Mouse (Mus musculus) telencephalon, adult 2 months (tissue): ENCODE data around the gene Wbp1l.

Source experiments
- DNase-seq: peaks from one replicate; pipeline ENCODE4 v3.0.0-alpha.2; 2011; ENCODE audit warnings: low read depth, low spot score

Wbp1l gene

DNA sequence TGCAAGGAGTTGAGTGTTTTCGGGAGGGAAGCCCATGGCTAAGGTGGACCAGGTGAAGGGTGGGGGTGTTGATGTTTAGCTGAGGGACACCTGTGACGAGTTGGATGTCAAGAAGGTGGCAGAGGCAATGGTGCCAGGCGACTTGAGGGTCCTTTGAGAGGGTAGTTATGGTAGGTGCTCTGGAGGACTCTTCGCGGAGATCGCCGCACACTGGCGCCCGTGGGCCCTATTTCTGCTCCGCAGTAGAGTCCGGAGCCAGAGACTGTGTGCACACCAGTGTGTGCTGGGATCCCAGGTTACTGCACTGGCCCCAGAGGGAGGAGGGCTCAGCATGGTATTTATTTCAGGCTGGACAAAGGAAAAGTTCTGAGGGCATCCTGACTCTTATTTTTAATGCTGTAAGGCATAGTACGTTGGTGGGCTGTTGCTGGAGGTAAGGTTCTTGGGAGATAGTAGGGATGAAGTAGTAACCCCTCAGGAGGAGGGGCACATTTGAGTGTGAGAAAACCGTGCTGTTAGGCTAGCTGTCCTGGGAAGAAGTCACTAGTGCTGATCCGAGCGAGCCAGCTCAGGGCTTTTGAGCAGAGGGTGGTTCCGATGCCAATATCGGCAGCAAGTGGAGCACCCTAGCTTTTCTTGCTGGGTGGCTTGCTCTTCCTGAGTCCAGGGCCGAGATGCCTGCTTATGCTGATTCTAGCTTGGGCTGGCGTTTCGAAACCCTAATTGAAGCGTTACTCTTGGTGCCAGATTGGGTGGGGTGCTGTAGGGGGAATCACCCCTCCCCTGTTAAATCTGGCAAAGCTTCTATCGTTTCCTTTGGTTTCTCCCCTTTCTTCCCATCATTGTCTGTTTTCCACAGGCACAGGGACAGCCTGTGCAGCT lies 732 bp downstream of the Wbp1l start:
- no peak for DNase-seq

DNA sequence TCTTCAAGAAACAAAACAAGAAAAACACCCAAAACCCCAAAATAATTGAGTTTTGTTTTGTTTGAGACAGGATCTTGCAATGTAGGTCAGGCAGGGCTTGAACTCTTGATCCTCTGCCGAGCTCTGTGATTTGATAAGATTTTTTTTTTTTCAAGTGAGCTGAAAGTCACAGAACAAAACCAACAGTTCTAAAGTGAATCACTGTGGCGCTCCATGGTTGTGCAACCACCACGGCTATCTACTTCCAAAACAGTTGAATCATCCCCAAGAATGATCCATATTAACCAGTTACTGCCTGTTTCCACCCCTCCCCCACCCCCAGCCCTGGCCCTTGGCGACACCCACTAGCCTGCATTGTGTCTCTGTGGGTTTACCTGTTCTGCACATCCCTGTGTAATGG lies 1.5 kb downstream of the Wbp1l start:
- DNase-seq: no peak

DNA sequence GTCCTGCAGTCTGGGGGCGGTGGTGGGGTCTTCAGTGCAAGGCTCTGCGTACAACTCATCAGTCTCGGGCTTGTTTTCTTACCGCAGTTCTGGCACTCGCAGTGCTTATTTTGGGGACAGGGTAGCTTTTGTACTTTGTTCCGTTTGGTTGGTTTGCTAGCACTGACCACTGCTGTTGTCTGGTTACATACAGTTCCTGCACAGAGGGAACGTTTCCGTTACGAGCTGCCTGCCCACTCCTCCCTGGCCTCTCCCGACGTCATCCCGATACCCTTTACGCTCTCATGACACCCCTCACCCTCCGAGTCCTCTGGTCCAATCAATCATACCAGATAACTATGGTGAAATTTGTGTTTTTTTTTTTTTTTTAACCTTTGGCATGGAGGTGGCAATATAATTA lies 2.6 kb downstream of the Wbp1l start:
- DNase-seq: no peak

DNA sequence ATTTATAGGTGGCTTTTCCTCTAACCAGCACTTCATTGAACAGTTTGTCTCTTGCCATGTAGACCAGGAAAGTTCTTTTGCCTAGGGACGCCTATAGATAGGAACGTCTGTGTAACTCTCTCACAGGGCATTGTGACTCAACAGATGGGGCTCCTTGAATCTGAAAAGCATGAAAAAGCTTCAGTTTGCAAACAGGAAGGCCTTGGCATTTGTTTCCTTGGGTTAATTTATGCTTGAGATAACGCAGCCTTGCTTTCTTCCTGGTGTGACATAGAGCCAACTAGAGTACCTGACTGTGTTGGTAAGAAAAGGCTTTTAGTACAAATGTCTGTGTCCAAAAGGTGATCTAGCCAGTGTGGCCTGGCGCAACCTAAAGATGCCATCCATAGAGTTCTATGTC lies 3.5 kb downstream of the Wbp1l start:
- no peak for DNase-seq

DNA sequence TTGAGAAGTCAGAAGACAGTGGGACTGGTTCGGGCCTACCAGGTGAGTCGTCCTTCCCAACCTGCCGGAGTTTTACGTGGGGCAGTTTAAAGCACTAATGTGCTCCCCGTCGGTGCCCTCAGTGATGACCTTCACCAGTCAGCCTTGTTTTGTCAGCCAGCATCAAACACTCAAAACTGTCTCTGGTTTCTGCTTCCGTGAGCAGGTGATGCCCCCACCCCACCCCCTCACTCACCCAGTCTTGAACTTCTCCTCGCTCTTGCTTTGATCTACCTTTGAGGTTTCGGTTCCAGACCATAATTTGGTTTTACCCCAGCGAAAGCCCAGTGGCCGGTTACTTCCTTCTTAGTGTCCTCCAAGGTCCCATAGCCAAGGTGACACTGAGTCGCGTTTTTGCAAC lies 7.8 kb downstream of the Wbp1l start:
- DNase-seq: no peak

DNA sequence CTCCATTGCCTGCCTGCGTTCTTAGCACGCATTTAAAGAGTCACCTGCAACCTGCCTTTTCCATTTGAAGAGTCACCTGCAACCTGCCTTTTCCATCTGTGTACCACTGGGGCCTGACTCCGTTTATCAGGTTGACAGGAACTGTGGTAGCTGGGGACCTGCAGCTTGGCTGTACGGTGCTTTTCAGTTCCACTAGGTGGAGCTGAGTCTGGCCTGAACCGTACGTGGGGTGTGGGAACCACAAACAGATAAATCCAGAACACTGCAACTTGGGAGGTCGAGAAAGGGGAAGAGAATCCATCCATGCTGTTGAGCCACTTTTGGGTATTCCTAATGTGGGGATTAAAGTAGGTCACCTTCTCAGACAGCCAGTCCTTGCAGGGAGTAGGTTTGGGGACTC lies 8.5 kb downstream of the Wbp1l start:
- no peak for DNase-seq

DNA sequence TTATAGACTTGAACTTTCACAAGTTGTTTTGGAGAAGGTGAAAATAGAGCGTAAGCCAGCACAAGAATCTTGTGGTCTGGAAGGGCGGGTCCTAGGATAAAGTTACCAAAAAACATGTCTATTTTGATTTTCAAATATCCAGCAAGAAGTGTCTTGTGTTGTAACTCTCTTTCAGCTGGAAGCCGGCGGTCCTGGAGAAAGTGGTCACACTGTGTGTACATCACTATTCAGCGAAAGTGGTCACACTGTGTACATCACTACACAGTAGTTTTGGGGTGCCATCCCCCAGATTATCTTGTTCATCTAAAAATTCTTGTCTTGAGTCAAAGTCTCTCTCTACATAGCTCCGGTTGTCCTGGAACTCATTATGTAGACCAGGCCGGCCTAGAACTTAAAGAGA lies 9.3 kb downstream of the Wbp1l start:
- no peak for DNase-seq

DNA sequence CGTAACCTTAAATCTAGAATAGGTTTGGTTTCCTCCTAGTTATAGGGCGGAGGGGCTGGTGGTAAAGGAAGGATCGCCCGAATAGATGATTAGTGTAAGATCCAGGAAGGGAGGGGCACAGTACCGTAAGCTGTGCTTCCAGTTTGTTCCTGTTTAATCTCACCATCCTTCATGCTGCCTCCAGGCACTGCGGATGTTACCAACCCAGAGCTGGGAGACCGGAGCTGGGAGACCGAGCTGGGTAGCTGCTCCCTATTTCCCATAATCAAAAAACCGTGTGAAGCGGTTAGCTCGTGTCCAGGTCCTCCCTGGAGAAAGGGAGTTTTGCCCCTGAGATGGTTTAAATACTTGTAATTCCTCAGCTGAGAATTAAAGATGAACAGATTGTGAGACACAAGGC lies 17.5 kb downstream of the Wbp1l start:
- DNase-seq: no peak

DNA sequence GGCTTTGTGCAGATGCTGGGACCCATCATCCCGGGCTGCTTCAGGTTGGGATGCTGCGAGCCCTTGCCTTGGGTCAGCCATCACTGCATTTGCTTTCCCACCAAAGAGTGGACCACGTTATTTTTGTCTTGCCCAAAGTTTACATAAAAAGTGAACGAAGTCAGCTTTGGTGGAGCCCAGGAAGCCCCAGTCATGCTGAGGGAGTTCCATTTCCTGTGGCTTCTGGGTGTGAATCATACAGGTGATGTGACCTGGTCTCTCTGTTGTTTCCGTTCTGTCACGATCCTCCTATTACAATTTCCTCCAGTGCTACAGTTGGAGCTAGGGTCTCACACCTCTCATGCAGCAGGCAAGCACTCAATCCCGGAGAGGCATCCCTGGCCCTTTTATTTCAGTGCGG lies 18.5 kb downstream of the Wbp1l start:
- no peak for DNase-seq

DNA sequence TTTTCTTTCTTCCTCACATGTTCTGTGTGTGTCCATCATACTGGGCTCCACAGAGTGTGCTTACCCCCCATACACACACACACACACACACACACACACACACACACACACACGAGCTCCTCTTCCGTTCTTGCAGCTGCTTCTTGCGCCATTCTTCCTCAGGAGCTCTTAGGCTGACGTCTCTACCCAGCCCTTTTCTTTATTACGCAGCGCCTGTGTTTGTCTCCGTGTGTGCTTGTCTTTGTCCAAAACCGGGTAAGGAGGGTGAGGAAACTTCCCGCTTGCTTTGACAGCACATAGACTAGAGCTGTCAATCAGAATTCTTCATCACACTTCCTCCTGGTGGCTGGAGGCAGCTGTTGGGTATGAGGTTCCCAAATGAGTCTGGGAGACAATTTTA lies 19.4 kb downstream of the Wbp1l start:
- DNase-seq: no peak

DNA sequence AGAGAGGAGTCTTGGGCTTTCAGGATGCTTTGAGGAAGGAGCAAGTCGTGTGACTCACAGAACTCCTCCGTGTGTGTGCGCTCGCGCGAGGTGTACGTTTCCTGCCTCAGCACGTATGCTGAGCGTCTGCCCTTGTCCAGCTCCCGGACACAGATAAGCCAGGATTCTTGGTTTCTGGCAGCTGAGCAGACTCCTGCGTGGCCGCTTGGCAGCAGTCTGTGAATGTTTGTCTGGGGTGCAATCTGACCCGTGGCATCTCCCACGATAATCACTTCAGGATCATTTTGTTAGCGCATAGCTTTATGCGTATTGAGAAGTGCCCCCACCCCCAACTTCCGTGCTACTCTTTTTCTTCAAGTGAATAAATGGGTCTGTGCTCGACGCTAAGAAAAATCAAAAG lies 20.1 kb downstream of the Wbp1l start:
- DNase-seq: no peak

DNA sequence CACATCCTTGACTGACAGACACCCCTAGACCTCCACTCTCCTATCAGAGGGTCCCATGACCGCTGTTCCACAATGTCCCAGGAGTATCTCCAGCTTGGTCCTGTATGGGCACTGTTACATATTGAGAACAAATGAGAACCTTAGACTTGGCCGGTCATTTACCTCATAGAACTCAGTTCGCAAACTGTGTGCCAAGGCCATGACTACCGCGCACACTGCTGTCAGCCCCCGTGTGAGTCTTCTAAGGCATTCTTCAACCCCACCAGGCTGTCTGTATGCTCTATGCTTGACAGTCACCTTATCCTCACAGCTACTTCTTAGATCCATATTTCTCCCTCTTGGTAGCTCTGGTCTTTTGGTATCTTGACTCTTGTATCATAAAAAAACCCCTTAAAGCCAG lies 20.6 kb downstream of the Wbp1l start:
- DNase-seq: no peak

DNA sequence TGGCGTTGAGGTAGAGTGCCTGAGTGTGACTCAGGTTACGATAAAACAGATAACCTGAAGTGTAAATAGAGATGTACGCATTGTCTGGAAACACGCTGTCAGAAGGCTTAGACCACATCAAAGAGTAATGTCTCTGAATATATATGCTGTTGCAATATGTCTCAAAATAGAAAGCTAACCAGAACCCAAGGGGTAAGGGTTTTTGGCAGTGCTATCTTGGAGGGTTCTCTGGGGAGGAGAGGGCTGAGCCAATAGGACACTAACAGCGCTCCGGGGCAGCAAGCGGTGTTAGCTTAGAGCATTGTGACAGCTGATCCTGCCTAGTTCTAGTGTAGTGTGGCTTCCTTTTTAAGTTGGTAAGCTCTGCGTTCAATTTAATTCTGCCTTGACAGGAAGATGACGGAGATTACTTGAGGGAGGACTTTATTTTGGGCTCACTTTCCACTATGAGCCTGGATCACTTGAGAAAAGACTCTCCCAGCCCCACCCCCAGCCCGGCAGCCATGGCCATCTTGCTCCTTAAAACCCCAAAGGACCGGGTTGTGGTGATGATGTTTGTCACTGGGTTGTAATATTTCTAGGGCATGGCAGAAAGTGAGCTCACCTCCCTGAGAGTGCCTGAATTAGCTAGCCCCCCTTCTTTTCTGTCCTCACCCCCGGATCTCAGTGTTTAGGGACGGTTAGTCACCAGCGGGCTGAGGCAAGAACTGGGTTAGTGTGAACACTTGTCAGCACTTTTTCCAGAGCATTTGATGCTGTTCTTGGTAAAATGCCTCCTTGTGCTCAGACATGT lies 21.3 kb downstream of the Wbp1l start:
- peak; percentile 79 for DNase-seq

DNA sequence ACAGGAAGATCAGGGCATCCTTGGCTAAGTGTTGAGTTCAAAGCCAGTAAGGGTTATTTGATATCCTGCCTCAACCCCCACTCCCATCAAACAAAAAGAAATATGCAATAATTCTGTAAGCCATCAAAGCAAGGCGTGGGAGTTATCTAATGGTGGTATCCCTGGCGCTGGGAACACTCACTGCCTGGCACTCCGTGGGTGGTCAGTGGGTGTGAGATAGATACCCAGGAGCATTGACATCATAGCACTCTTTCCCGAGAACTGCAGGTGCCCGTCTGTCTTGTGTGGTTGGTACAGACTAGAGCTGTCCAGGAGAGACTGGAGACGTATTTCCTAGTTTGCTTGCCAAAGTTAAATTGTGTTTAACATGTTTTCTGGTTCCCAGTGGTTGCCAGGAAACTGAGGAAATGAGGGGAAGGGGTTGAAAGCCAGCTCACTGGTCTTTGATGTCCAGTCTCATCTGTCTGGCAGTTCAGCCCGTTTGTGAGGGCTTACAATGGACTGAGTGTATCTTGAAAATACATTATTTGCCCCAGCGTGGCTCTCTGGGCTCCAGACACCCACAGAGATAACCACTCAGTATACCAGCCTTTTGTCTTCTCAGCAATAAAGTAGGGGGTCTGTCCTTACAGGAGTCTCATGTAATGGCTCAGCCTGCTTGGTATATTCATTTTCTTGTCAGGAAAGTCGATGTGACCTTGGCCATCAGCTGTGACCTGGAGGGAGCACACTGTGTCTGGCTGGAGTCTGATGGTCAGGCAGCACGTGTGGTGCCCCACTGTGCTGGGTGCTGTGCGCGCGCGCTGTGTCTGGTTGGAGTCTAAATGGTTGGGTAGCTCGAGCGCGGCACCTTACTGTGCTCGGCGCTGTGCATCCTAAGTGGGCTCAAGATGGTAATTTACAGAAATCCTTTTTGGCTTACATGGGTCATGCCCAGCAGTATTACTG lies 22.6 kb downstream of the Wbp1l start:
- no peak for DNase-seq

DNA sequence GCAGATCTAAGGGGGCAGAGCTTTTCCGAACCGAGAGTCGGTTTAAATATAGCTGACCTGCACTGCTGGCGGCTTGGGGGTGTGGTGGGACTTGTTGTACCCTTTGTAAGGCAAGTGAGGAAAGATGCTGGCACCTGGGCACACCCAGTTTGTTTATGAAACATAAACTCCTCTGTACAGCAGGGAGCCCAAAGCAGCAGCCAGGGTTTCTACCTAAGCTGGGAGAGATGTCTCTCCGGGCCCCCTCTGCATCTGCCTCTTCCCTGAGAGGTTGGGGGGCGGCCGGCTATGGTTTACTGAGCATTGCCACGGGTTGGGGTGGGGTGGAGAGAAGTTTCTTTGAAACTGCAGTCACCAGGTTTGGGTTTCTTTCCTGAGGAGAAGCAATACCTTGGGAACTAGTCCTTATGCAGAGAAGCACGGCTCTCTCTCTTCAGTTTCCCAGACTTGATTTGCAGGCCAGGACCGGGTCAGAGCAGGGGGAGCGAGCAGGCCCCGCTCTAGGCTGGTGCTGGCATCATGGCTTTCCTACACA lies 23.8 kb downstream of the Wbp1l start:
- DNase-seq: no peak

DNA sequence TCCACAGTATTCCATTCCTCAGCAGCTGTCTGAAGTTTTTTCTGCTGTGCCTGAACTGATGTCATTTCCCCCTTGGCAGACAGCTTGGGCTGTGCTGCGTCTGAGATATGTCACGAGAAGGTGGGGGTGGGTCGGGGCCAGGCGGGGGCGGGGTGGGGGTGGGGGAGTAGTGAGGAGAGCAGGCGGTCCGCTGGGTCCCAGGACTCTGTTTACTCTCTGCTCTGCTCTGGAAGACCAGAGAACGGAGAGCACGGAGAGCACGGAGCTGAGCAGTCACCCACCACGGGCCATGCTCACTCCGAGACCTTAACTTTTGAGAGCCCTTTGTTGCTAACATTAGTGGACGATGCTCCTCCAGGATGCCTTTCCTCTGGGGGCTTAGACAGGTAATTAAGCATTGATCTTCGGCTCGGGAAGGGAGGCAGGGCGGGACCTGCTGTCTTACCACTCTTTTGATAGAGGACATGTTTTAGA lies 24.3 kb downstream of the Wbp1l start:
- DNase-seq: no peak

DNA sequence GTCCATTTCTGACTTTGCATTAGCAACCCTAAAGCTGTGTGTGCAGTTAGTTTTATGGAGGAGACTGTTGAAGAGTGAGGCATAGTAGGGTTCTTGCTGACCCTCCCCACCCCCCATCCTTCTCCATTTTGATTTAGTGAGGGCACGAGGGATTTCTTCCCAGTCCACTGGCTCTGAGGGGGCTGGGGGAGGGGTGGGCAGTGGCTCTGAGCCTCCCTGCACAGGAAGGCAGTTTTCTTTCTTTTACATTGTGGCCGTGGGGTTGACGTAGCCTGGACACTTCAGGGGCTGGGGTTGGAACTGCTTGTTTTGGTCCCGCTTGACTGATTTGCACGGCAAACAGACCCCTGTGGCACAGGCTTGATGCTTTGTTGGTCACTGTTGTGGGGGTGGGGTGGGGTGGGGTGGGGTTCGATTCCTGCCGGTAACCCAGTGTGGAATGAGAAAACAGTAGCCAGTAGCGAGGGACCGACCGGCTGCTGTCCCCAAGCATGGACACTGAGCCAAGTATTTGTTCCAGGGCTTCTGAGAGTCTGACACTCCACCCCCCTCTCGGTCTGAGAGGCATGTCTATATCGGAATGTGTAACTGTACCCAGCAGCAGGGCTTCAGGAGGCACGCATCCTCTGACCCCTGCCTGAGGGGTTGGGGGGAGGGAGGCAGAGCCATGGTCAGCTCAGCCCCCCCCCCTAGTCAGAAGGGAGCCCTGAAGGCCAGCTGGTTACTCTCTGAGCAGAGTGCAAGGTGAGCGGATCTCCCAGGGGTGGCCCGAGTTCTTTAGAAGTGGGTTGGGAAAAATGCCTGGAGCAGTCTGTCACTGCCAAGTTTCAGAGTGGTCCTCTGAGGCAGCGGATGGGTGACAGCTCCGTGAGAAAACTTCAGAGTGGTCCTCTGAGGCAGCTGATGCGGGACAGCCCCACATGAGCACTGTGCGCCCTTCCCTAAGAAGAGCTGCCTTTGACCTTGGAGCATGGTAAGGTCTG lies 25.2 kb downstream of the Wbp1l start:
- DNase-seq: no peak

DNA sequence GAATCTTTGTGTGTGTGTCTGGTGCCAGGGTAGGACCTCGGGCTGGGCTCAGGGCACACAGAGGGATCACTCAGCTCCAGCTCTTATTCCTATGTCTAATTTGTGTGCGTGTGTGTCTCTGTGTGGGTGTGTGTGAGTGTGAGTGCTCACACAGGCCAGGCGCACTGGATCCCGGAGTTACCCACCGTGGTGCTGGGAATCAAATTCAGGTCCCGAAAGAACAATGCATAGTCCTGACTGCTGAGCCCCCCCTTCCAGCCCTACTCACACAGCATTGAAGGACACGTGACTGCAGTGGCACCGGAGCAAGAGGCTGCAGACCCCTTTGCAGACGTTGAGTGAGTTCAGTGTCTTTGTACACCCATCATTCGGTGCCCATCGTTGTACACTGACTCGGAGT lies 26.1 kb downstream of the Wbp1l start:
- no peak for DNase-seq

DNA sequence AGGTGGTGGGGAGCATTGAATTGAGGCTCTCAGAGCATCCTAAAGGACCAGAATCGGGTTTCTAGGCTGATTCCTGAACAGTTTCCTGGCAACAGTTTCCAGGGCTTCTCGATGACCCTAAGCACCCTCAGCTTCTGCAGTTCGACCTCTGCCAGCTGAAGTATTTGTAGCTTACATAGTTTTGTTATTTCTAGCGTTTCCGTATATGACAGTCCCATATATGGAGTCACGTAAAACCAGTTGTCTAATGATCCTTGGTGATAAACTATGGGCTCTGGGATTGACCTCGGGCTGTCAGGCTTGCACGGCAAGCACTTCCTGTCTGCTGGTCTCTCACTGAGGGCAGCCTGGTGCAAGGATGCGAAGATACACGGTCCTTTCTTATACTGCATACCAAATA lies 26.6 kb downstream of the Wbp1l start:
- DNase-seq: no peak

DNA sequence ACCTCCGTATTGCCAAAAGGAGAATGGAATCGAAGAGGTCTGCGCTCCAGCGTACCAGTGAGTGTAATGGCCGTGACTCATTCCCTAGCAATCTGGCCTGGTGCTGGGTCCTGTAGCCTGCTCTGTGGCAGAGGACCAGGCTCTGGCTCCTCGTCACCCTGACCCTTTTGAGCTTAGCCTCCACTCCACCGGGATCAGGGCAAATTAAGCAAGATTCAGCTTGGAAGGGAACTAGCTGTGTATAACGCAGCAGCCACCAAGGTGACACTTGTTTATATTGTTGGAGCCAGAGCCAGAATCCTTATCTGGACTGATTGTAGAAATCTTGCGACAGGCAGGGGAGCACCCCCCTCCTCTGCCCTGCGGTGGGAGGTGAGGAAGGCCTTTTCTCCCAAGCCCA lies 29.5 kb downstream of the Wbp1l start:
- DNase-seq: no peak
